Mouse (Mus musculus): ENCODE results near the gene Ntsr2.

DNA sequence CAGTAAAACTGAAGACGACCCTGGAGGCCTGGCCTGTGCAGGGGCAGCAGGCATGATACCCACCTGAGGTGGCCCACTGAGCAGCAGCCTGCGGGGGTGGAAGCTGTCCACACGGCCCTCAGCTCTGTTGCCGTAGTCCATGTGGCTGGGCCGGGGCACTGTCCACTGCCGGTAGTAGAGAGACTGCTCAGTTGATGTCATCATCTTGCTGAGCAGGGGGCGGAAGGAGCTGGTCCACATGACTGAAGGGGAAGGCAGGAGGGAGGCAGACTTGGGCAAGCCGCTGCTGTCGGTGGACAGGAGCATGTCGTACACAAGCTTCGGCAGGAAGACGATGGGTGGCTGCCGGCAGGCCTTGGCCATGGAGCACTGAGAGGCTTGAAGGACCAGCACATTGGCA lies 43.0 kb downstream of the Ntsr2 start:
- TF ChIP-seq POLR2A (IDR thresholded peaks at IDR 0.05; ENCODE audit: control insufficient read depth, extremely low read depth, insufficient read depth, low read length, poor library complexity), result no peak
- no peak for TF ChIP-seq CTCF (IDR thresholded peaks at IDR 0.05; ENCODE audit: borderline replicate concordance, control insufficient read depth, extremely low read depth, insufficient read depth, low read length, poor library complexity)
